Mouse (Mus musculus): ENCODE data around the gene Cinp.

Gene Cinp

DNA sequence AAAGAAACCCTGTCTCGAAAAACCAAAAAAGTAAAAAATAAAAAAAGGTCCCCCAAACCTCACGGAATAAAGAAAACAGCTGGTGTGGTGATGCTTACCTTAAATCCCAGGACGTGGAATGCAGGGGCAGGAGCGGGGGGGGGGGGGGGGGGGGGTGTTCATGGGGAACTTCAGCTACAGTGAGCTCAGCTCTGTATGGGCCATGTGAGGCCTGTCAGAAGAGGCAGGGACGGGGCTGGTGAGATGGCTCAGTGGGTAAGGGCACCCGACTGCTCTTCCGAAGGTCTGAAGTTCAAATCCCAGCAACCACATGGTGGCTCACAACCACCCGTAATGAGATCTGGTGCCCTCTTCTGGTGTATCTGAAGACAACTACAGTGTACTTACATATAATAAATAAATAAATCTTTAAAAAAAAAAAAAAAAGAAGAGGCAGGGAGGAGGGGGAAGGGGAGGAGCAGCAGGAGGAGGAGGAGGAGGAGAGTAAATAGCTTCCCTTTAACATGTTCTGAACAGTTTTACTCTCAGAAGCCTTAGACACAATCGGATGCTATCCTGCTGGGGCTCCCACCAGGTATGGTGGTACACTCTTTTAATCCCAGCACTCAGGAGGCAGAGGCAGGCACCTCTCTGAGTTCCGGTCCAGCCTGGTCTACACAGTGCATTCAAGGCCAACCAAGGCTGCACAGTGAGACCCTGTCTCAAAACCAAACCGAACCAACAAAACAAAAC lies 58.5 kb downstream of the Cinp start:
- no peak for DNase-seq

DNA sequence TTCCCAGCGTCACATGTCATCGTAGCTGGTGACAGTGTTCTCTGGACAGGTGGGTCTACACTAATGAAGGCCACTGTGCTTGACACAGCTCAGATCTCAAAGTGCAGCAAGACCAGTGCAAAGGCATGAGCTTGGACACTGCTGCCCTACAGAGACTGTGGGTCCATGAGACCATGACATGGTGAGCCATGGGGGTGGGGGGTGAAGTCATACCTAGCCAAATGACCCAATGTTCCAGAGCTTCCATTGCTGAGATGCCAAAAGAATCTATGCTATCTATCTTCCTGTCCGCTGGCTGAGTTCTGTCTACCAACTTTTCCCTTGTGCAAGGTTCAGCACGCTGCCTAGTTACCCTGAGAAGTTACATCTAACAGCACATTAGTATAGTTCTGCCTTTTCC lies 60.0 kb downstream of the Cinp start:
- DNase-seq = no peak
